Mouse (Mus musculus): ENCODE results near the gene Rack1.
"Not testable (repeated sequence)": the region's sequence is repeated elsewhere in the genome, so short reads cannot be mapped to it uniquely, and the experiment has no call there.

Rack1 gene

DNA sequence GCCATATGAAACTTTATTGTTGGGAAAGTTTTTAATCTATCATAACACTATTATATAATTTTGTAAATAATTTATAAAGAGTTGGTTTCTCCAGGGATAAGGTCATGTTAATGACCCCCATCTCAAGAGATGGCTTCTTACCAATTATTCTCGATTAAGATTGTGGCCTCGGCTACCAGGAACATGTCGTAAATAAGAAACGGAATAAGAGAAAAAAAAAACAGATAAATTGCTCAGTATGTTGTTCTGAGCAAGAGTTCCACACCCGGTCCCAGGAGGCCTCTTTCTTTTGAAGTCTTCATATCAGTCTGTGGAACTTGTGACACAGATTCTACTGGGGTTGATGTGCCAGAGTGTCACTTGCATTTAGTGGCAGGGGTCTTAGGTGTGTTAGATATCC, 41.1 kb downstream of the Rack1 start:
- DNase-seq (ENCODE audit: low read depth): no peak

DNA sequence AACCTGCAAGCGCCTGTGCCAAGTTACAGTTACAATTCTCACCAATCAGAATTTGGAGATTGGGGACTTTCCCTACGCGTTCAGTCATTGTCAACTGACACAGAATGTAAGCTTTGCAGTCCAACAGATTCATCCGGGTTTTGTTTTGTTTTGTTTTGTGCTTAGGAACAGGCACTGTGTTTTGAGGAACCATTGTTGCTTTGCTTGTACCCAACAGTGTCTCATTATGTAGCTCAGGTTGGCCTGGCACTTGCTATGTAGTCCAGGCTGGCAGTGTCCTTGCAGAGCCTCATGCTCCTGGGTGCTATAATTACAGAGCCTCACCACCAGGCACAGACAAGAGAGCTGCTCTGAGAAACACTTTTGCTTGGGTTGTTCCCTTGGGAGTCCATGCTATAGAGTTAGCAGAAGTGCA, 42.3 kb downstream of the Rack1 start:
- DNase-seq (ENCODE audit: low read depth): no peak

- DNase-seq (ENCODE audit: low read depth): no peak
These were observed 43.1 kb downstream of the Rack1 start for GRCm38 (mm10) chr11:48843202-48843601.

GRCm38 (mm10) chr11:48844309-48844708, 44.2 kb downstream of the Rack1 start:
- no peak for DNase-seq (ENCODE audit: low read depth)

DNA sequence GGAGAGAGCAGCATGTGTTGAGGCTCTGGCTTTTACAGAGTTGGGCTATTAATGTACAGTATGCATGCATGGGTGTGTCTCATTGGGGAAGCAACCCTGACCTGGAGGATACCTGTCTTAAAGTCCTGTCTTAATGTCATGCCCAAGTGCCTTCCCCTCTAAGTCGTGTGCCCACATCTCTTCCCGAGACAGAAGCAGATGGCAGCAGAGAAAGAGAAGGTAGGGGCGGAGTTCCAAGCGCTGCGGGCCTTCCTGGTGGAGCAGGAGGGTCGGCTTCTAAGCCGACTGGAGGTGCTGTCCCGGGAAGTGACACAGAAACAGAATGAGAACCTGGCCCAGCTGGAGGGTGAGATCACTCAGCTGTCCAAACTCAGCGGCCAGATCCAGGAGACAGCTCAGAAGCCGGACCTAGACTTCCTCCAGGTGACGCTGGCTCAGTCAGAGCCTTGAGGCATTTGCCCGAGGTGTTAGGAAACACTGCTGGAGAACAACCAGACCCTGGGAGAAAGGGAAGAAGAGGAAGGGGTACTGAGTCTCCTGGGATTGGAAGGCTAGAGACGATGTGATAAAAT, 45.2 kb downstream of the Rack1 start:
- DNase-seq (ENCODE audit: low read depth): no peak

DNA sequence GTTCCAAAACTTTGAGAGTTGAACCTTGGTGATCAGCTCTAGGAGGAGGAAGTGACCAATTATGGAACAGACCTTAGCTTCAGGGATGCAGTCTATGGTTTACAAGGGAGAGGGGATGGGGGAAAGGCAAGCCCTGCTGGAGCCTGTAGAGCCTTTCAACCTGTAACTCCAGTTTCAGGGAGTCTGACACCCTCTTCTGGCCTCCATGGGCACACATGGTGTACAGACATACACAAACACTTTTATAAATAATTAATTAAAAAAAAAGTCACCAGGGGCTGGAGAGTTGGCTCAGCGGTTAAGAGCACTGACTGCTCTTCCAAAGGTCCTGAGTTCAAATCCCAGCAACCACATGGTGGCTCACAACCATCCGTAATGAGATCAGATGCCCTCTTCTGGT, 46.2 kb downstream of the Rack1 start:
- not testable (repeated sequence) for DNase-seq (ENCODE audit: low read depth)

- no peak for DNase-seq (ENCODE audit: low read depth)
These were observed 46.7 kb downstream of the Rack1 start for GRCm38 (mm10) chr11:48846881-48847280.

GRCm38 (mm10) chr11:48850240-48850639, 50.1 kb downstream of the Rack1 start:
- DNase-seq (ENCODE audit: low read depth): no peak

DNA sequence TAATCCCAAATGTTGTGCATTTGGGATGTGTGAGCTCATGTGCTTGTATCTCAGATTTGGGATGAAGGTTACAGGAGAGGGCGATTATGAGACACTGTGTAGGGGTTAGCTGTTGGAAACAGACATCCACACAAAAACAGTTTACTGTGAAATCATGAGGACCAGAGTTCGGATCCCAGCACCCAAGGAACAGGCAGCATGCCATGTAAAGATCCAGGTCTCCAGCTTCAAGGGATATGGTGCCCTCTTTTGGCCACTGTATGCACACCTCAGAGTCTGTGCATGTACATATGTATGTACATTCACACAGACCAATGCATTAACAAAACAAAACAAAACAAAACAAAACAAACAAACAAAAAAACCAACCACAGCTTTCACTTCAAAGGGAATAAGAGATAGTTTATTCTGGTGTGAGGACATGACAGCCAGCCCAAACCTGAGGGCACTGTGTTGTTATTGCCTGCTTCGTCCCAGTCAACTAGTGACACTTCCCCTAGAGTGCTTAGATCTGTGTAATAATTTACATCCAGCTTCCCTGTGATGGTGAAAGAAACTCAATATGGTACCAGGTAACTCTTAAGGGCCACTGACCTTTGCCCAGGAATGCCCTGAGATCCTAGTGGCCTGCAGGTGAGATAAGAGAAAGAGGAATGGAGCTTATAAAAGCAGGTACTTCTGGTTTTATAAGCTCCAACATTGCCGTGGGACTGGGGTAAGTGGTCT, 51.3 kb downstream of the Rack1 start:
- no peak for DNase-seq (ENCODE audit: low read depth)

DNA sequence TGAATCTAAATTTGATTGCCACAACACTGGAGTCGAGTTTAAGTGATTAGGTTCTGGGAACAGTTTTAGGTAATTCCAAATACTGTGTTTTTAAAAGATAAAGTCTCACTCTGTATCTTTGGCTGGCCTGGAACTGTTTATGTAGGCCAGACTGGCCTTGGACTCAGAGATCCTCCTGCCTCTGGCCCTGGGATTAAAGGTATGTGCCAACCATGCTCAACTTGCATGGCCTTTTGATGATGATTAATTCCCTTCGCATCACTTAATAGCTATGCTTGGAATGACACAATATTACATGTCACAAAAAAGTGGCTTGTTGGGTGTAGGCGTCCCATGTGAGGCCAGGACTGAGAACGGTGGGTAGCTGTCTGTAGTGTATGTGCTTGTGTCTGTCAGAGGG, 52.1 kb downstream of the Rack1 start:
- no peak for DNase-seq (ENCODE audit: low read depth)

DNA sequence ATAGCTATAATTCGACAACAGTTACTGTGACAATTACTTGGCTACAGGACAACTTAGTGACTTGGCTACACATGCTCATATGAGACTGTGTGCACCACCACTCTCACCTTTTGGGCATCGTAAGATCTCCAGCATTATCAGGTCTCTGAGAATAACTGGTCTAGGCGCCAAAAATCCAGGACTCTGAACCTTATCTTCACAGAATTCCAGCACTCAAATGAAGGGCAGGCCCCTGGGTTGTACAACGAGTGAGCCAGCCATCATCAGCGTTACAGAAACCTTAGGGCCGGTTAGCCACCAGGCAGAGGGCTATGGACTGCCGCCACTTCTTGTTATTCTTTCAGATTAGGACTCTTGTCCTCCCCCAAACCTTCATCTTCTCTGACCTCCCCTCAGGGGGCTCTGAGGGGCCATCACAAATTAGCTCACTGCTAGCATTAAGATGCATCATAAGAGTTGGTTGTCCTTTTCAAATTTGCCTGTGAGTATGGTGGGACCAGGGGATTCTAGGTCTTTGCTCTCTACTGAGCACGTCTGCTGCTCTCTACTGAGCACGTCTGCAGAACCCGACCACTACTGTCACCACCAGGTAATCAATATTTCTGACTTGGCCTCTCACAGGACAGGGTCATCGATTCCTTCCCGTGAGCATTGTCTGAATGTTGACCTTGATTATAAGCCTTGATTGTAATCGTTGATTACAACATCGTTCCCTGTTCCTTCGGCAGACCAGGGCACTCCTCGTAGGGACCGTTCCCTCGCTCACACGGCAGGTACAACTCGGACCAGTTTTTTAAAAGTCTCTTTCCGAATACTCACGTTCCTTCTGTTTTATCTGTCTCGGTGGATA, 52.7 kb downstream of the Rack1 start:
- DNase-seq (ENCODE audit: low read depth): no peak

- DNase-seq (ENCODE audit: low read depth): no peak
These were observed 53.5 kb downstream of the Rack1 start for GRCm38 (mm10) chr11:48853474-48854180.

Measured in fibroblast of lung, adult 2 months (primary cell).